Mouse (Mus musculus) erythroblast, adult 5-6 weeks (primary cell): ENCODE data around the gene Fes. TPM values are rescaled to one million over a fixed set of nuclear protein-coding genes. Genes with fewer than 3 reads are reported as not detected.

Source experiments
- ATAC-seq: replicated peaks from 2 replicates; pipeline ENCODE4 v1.8.0; 2016; ENCODE audit warnings: moderate number of reproducible peaks, mild to moderate bottlenecking, moderate TSS enrichment, inconsistent platforms; ENCODE audit not compliant: poor library complexity, low FRiP score, severe bottlenecking
- total RNA-seq, 2 experiments: library from RNA; stranded (forward) in 1 of 2; stranded (reverse) in 1 of 2; fragments of 150-400 nt in 1 of 2; fragments of 200-764, 138-1000 nt in 1 of 2; gene quantifications; 2 replicates each; pipeline versions ENCODE4 v1.2.3 to v1.2.4; 2015 to 2017; ENCODE audit warnings: low replicate concordance in 2 of 2

Fes gene
- total RNA-seq, 2 experiments from 2014 or later = 31.2 to 56.5 TPM

- no peak for ATAC-seq
Observed at GRCm38 (mm10) chr7:80352920-80353319, 34.8 kb downstream of the Fes start.

- ATAC-seq = no peak
Observed at GRCm38 (mm10) chr7:80350808-80351207, 36.9 kb downstream of the Fes start.

GRCm38 (mm10) chr7:80347670-80348586, 39.8 kb downstream of the Fes start:
- ATAC-seq = no peak

GRCm38 (mm10) chr7:80346830-80347229, 40.9 kb downstream of the Fes start:
- ATAC-seq = no peak

- ATAC-seq = no peak
Observed at GRCm38 (mm10) chr7:80346173-80346572, 41.6 kb downstream of the Fes start.

GRCm38 (mm10) chr7:80343270-80344018, 44.3 kb downstream of the Fes start:
- no peak for ATAC-seq

- peak; percentile 56 for ATAC-seq
Observed at GRCm38 (mm10) chr7:80342858-80343257, 44.9 kb downstream of the Fes start, which contains the start of gene Hddc3. TSS of gene Hddc3 (plus strand) at chr7:80343104.

- no peak for ATAC-seq
Observed at GRCm38 (mm10) chr7:80341793-80342192, 46.0 kb downstream of the Fes start.

- peak; percentile 73 for ATAC-seq
Observed at GRCm38 (mm10) chr7:80340793-80341192, 47.0 kb downstream of the Fes start, which contains the start of gene Unc45a. TSS of gene Unc45a (minus strand) at chr7:80341005.

GRCm38 (mm10) chr7:80339793-80340628, 47.7 kb downstream of the Fes start:
- peak; percentile 86 for ATAC-seq

- no peak for ATAC-seq
Observed at GRCm38 (mm10) chr7:80339371-80339770, 48.4 kb downstream of the Fes start.

GRCm38 (mm10) chr7:80336932-80337331, 50.8 kb downstream of the Fes start:
- no peak for ATAC-seq

- no peak for ATAC-seq
Observed at GRCm38 (mm10) chr7:80334848-80335247, 52.9 kb downstream of the Fes start.

- no peak for ATAC-seq
Observed at GRCm38 (mm10) chr7:80331433-80331832, 56.3 kb downstream of the Fes start.

- no peak for ATAC-seq
Observed at GRCm38 (mm10) chr7:80330278-80330677, 57.5 kb downstream of the Fes start.

Other genes starting within 250 kb of the Fes start
- gene Sema4b, start 201.1 kb downstream of the Fes start, total RNA-seq (2015; ENCODE audit: low replicate concordance) = 19.9 and 22.1 TPM in 2 replicates
- 33.7 and 49.8 TPM in 2 replicates for gene Sema4b, start 201.1 kb downstream of the Fes start, total RNA-seq (2017; ENCODE audit: low replicate concordance)
- gene Cib1, start 155.1 kb downstream of the Fes start, total RNA-seq (2015; ENCODE audit: low replicate concordance) = 21.3 and 41.8 TPM in 2 replicates
- 29.8 and 37.1 TPM in 2 replicates for gene Cib1, start 155.1 kb downstream of the Fes start, total RNA-seq (2017; ENCODE audit: low replicate concordance)
- gene Gdpgp1, start 155.1 kb downstream of the Fes start, total RNA-seq (2015; ENCODE audit: low replicate concordance) = 0.77 TPM in 1 of 2 replicates, not detected in the other
- 0.94 and 2.0 TPM in 2 replicates for gene Gdpgp1, start 155.1 kb downstream of the Fes start, total RNA-seq (2017; ENCODE audit: low replicate concordance)
- gene Ttll13, start 141.6 kb downstream of the Fes start, total RNA-seq (2015; ENCODE audit: low replicate concordance) = not detected in 2 replicates
- gene Ttll13, start 141.6 kb downstream of the Fes start, total RNA-seq (2017; ENCODE audit: low replicate concordance) = 1.5 TPM in 1 of 2 replicates, not detected in the other
- gene Ngrn, start 126.7 kb downstream of the Fes start, total RNA-seq (2015; ENCODE audit: low replicate concordance) = 5.2 and 7.7 TPM in 2 replicates
- 5.6 and 9.9 TPM in 2 replicates for gene Ngrn, start 126.7 kb downstream of the Fes start, total RNA-seq (2017; ENCODE audit: low replicate concordance)
- 3.8 and 12.7 TPM in 2 replicates for gene Vps33b, start 118.3 kb downstream of the Fes start, total RNA-seq (2015; ENCODE audit: low replicate concordance)
- gene Vps33b, start 118.3 kb downstream of the Fes start, total RNA-seq (2017; ENCODE audit: low replicate concordance) = 4.9 and 7.5 TPM in 2 replicates
- gene Prc1, start 93.5 kb downstream of the Fes start, total RNA-seq (2015; ENCODE audit: low replicate concordance) = 59.4 and 74.7 TPM in 2 replicates
- gene Prc1, start 93.5 kb downstream of the Fes start, total RNA-seq (2017; ENCODE audit: low replicate concordance) = 188 and 334 TPM in 2 replicates
- gene Rccd1, start 63.5 kb downstream of the Fes start, total RNA-seq (2015; ENCODE audit: low replicate concordance) = 2.5 and 18.8 TPM in 2 replicates
- gene Rccd1, start 63.5 kb downstream of the Fes start, total RNA-seq (2017; ENCODE audit: low replicate concordance) = 0.98 and 4.4 TPM in 2 replicates
- 1.5 and 4.2 TPM in 2 replicates for gene Unc45a, start 46.9 kb downstream of the Fes start, total RNA-seq (2015; ENCODE audit: low replicate concordance)
- 4.2 and 4.8 TPM in 2 replicates for gene Unc45a, start 46.9 kb downstream of the Fes start, total RNA-seq (2017; ENCODE audit: low replicate concordance)
- 2.3 TPM in 1 of 2 replicates, not detected in the other for gene Hddc3, start 44.8 kb downstream of the Fes start, total RNA-seq (2015; ENCODE audit: low replicate concordance)
- 2.6 TPM in 2 replicates for gene Hddc3, start 44.8 kb downstream of the Fes start, total RNA-seq (2017; ENCODE audit: low replicate concordance)
- 3.6 and 7.5 TPM in 2 replicates for gene Man2a2, start 16.6 kb downstream of the Fes start, total RNA-seq (2015; ENCODE audit: low replicate concordance)
- gene Man2a2, start 16.6 kb downstream of the Fes start, total RNA-seq (2017; ENCODE audit: low replicate concordance) = 4.5 and 6.6 TPM in 2 replicates
- 23.0 and 23.1 TPM in 2 replicates for gene Furin, start 17.5 kb upstream of the Fes start, total RNA-seq (2015; ENCODE audit: low replicate concordance)
- 29.1 and 33.5 TPM in 2 replicates for gene Furin, start 17.5 kb upstream of the Fes start, total RNA-seq (2017; ENCODE audit: low replicate concordance)
- gene Blm, start 147.2 kb upstream of the Fes start, total RNA-seq (2015; ENCODE audit: low replicate concordance) = 53.5 and 82.0 TPM in 2 replicates
- 52.8 and 54.9 TPM in 2 replicates for gene Blm, start 147.2 kb upstream of the Fes start, total RNA-seq (2017; ENCODE audit: low replicate concordance)